Mouse (Mus musculus): Measurements from ENCODE around the gene Atp6v0c.

Gene Atp6v0c

GRCm38 (mm10) chr17:24199252-24199651, 29.8 kb upstream of the Atp6v0c start:
- DNase-seq (ENCODE audit: low spot score), result no peak

GRCm38 (mm10) chr17:24197032-24197824, 27.7 kb upstream of the Atp6v0c start:
- no peak for DNase-seq (ENCODE audit: low spot score)

GRCm38 (mm10) chr17:24195349-24195748, 25.8 kb upstream of the Atp6v0c start:
- DNase-seq (ENCODE audit: low spot score), result no peak

- no peak for DNase-seq (ENCODE audit: low spot score)
Measured at GRCm38 (mm10) chr17:24193769-24194168, 24.3 kb upstream of the Atp6v0c start.

GRCm38 (mm10) chr17:24193268-24193667, 23.8 kb upstream of the Atp6v0c start:
- no peak for DNase-seq (ENCODE audit: low spot score)

- no peak for DNase-seq (ENCODE audit: low spot score)
Measured at GRCm38 (mm10) chr17:24192848-24193247, 23.3 kb upstream of the Atp6v0c start.

GRCm38 (mm10) chr17:24191481-24191880, 22.0 kb upstream of the Atp6v0c start:
- DNase-seq (ENCODE audit: low spot score), result no peak

- DNase-seq (ENCODE audit: low spot score), result no peak
Measured at GRCm38 (mm10) chr17:24190934-24191333, 21.4 kb upstream of the Atp6v0c start.

GRCm38 (mm10) chr17:24174259-24174658, 4.8 kb upstream of the Atp6v0c start:
- DNase-seq (ENCODE audit: low spot score), result no peak

GRCm38 (mm10) chr17:24173423-24173822, 3.9 kb upstream of the Atp6v0c start:
- DNase-seq (ENCODE audit: low spot score), result peak; percentile 93

- no peak for DNase-seq (ENCODE audit: low spot score)
Measured at GRCm38 (mm10) chr17:24171738-24172137, 2.2 kb upstream of the Atp6v0c start.

GRCm38 (mm10) chr17:24170729-24171128, 1.2 kb upstream of the Atp6v0c start:
- DNase-seq (ENCODE audit: low spot score), result no peak

- no peak for DNase-seq (ENCODE audit: low spot score)
Measured at GRCm38 (mm10) chr17:24170125-24170524, 623 bp upstream of the Atp6v0c start.

- peak; percentile 67 for DNase-seq (ENCODE audit: low spot score)
Measured at GRCm38 (mm10) chr17:24168590-24169277, 768 bp downstream of the Atp6v0c start.

GRCm38 (mm10) chr17:24167891-24168505, 1.5 kb downstream of the Atp6v0c start:
- DNase-seq (ENCODE audit: low spot score), result no peak

- DNase-seq (ENCODE audit: low spot score), result no peak
Measured at GRCm38 (mm10) chr17:24167120-24167519, 2.4 kb downstream of the Atp6v0c start.

- no peak for DNase-seq (ENCODE audit: low spot score)
Measured at GRCm38 (mm10) chr17:24164566-24165259, 4.8 kb downstream of the Atp6v0c start.

GRCm38 (mm10) chr17:24163176-24163962, 6.1 kb downstream of the Atp6v0c start, which contains the start of gene Amdhd2:
Gene Amdhd2, minus strand, starts transcription at chr17:24163766.
- peak; percentile 98 for DNase-seq (ENCODE audit: low spot score)

GRCm38 (mm10) chr17:24162584-24163175, 6.8 kb downstream of the Atp6v0c start:
- DNase-seq (ENCODE audit: low spot score), result no peak

- DNase-seq (ENCODE audit: low spot score), result no peak
Measured at GRCm38 (mm10) chr17:24161466-24161865, 8.0 kb downstream of the Atp6v0c start.

GRCm38 (mm10) chr17:24157526-24157925, 12.0 kb downstream of the Atp6v0c start:
- DNase-seq (ENCODE audit: low spot score), result no peak
